Mouse (Mus musculus) hindbrain, embryonic 16.5 days (tissue): ENCODE results near the gene Adamts12. TPM values are rescaled to one million over a fixed set of nuclear protein-coding genes. Genes with fewer than 3 reads are reported as not detected.

ENCODE experiments used
- ATAC-seq: fragments of 200-750 bp; cut with Nextera tagmentation; 2 replicates; pipeline ENCODE4 v1.8.0; 2017; ENCODE audit warnings: moderate TSS enrichment, moderate library complexity
- H3K27ac ChIP-seq: fragments of 300-500 bp; sonication (generic); 2 replicates; pipeline ENCODE4 v1.5.1; 2014; ENCODE audit warnings: low read depth, mild to moderate bottlenecking, control low read depth, low read length, moderate library complexity
- H3K27me3 ChIP-seq: fragments of 300-500 bp; sonication (generic); replicated peaks from 2 replicates; pipeline ENCODE4 v1.6.1; 2014; ENCODE audit warnings: low read length; ENCODE audit not compliant: control insufficient read depth, insufficient read depth
- H3K36me3 ChIP-seq: fragments of 300-500 bp; sonication (generic); 2 replicates; pipeline ENCODE4 v1.6.1; 2014; ENCODE audit warnings: mild to moderate bottlenecking, low read length, moderate library complexity, mixed read lengths; ENCODE audit not compliant: control insufficient read depth, insufficient read depth
- H3K4me1 ChIP-seq: fragments of 300-500 bp; sonication (generic); 2 replicates; pipeline ENCODE4 v1.6.1; 2014; ENCODE audit warnings: low read depth, low read length; ENCODE audit not compliant: control insufficient read depth, insufficient read depth
- H3K4me2 ChIP-seq: fragments of 300-500 bp; sonication (generic); 2 replicates; pipeline ENCODE4 v1.6.1; 2014; ENCODE audit warnings: mild to moderate bottlenecking, low read length, control low read depth, moderate library complexity
- H3K4me3 ChIP-seq: fragments of 300-500 bp; sonication (generic); 2 replicates; pipeline ENCODE4 v1.5.1; 2014; ENCODE audit warnings: mild to moderate bottlenecking, low read length, control low read depth, moderate library complexity
- H3K9ac ChIP-seq: fragments of 300-500 bp; sonication (generic); 2 replicates; pipeline ENCODE4 v1.6.1; 2014; ENCODE audit warnings: low read depth, mild to moderate bottlenecking, control low read depth, low read length, moderate library complexity
- H3K9me3 ChIP-seq: fragments of 300-500 bp; sonication (generic); 2 replicates; pipeline ENCODE4 v1.6.1; 2014; ENCODE audit warnings: mild to moderate bottlenecking, low read length, moderate library complexity; ENCODE audit not compliant: control insufficient read depth
- WGBS: fragments of 180-500 bp; shearing (Covaris S2); extraction: QIAGEN DNeasy Blood & Tissue Kit; methylation state at CpG from one replicate; pipeline ENCODE4 v1.1.7; 2014; 5-methylcytosine and 5-hydroxymethylcytosine counted together
- polyA plus RNA-seq: library from polyadenylated mRNA; unstranded; fragments of >200 nt; fragmentation: Nextera tagmentation; extraction: Ambion mirVana; gene quantifications from 2 replicates; pipeline ENCODE4 v1.2.1, GENCODE M21; 2015

Adamts12 gene
- polyA plus RNA-seq, 1 experiment from 2014 or later: 1.6 TPM

- Histone ChIP-seq H3K4me1 (no peaks in the 10 kb centered on the region), H3K4me2 (no peak overlapping the region), H3K36me3 (peaks cover 26% of the 10 kb centered on the region), H3K9me3 (no peaks in the 10 kb centered on the region), H3K4me3 (no peak overlapping the region), H3K27me3 (no peaks in the 10 kb centered on the region), H3K27ac (no peak overlapping the region), H3K9ac (no peak overlapping the region)
- WGBS: 88% methylated on average over 12 of the region's 12 CpGs
- ATAC-seq: no peak
These were observed 318.0 kb downstream of the Adamts12 start for GRCm38 (mm10) chr15:11382585-11382984.

- no peak overlapping the region for H3K4me3 ChIP-seq
- 93% methylated on average over 21 of the region's 21 CpGs for WGBS
- peaks cover 28% of the 10 kb centered on the region for H3K36me3 ChIP-seq
These were observed 319.2 kb downstream of the Adamts12 start for GRCm38 (mm10) chr15:11383796-11384195.

GRCm38 (mm10) chr15:11392903-11393302, 328.3 kb downstream of the Adamts12 start:
- Histone ChIP-seq H3K4me2 (no peak overlapping the region), H3K4me3 (no peak overlapping the region), H3K27me3 (no peaks in the 10 kb centered on the region), H3K27ac (no peak overlapping the region), H3K9ac (no peak overlapping the region), H3K9me3 (no peaks in the 10 kb centered on the region), H3K36me3 (peaks cover 49% of the 10 kb centered on the region), H3K4me1 (peaks cover 3% of the 10 kb centered on the region)
- 97% methylated on average over 16 of the region's 16 CpGs for WGBS
- ATAC-seq: no peak

More at GRCm38 (mm10) chr15:11383796-11384195, 319.2 kb downstream of the Adamts12 start:
- no peaks in the 10 kb centered on the region for H3K4me1 ChIP-seq
- ATAC-seq: no peak
- H3K9ac ChIP-seq: no peak overlapping the region
- no peak overlapping the region for H3K27ac ChIP-seq
- H3K9me3 ChIP-seq: no peaks in the 10 kb centered on the region
- H3K27me3 ChIP-seq: no peaks in the 10 kb centered on the region
- H3K4me2 ChIP-seq: no peak overlapping the region

GRCm38 (mm10) chr15:11396421-11396820, 331.8 kb downstream of the Adamts12 start:
- H3K9ac ChIP-seq: no peak overlapping the region
- H3K27ac ChIP-seq: no peak overlapping the region
- H3K4me2 ChIP-seq: no peak overlapping the region
- no peaks in the 10 kb centered on the region for H3K9me3 ChIP-seq
- H3K4me1 ChIP-seq: peaks cover 10% of the 10 kb centered on the region
- no peak overlapping the region for H3K4me3 ChIP-seq
- H3K27me3 ChIP-seq: no peaks in the 10 kb centered on the region
- H3K36me3 ChIP-seq: peaks cover 28% of the 10 kb centered on the region
- 96% methylated on average over 6 of the region's 6 CpGs for WGBS
- no peak for ATAC-seq

Other genes starting within 250 kb of the Adamts12 start
- 1.7 and 8.2 TPM in 2 replicates for gene C1qtnf3, start 112.5 kb upstream of the Adamts12 start, polyA plus RNA-seq
- gene Amacr, start 83.0 kb upstream of the Adamts12 start, polyA plus RNA-seq: 14.1 and 14.3 TPM in 2 replicates
- 0.14 and 0.24 TPM in 2 replicates for gene Slc45a2, start 64.1 kb upstream of the Adamts12 start, polyA plus RNA-seq
- 6.0 and 6.8 TPM in 2 replicates for gene Rxfp3, start 26.8 kb upstream of the Adamts12 start, polyA plus RNA-seq